Mouse (Mus musculus): ENCODE measurements around the gene Mroh9. TPM values are rescaled to one million over a fixed set of nuclear protein-coding genes. Genes with fewer than 3 reads are reported as not detected.

Gene Mroh9
- total RNA-seq (2021) = not detected
- long read RNA-seq, experiment 1 = 0 reads
- long read RNA-seq, experiment 2 = 0 reads

- DNase-seq (ENCODE audit: low spot score in 2 of 2) = no peak
These were observed at the start of gene Mroh9 for GRCm38 (mm10) chr1:163085570-163085969. TSS of gene Mroh9 (minus strand) at chr1:163085670.

DNA sequence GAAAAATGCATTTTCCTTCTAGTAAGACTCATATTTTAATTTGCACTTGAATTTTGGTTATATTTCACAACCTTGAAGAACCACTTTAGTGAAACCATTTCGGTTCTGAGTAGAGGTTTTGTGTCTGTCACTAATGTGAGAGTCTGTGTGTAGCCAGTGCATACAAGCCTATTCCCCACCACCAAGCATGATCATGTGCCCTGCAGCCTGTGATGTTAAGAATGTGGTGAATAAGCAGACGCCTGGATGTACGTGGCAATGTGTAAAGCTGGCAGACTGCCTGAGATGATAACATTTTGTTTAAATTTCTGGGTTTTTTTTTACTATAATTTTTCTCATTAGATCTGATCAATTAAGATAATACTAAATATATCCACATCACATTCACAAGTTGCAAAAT lies 44.5 kb upstream of the Mroh9 start:
- DNase-seq (ENCODE audit: low spot score in 2 of 2) = no peak

GRCm38 (mm10) chr1:163129129-163129900 lies 43.8 kb upstream of the Mroh9 start:
- DNase-seq (ENCODE audit: low spot score in 2 of 2) = no peak

GRCm38 (mm10) chr1:163126175-163126881 lies 40.9 kb upstream of the Mroh9 start:
- DNase-seq (ENCODE audit: low spot score in 2 of 2) = no peak

DNA sequence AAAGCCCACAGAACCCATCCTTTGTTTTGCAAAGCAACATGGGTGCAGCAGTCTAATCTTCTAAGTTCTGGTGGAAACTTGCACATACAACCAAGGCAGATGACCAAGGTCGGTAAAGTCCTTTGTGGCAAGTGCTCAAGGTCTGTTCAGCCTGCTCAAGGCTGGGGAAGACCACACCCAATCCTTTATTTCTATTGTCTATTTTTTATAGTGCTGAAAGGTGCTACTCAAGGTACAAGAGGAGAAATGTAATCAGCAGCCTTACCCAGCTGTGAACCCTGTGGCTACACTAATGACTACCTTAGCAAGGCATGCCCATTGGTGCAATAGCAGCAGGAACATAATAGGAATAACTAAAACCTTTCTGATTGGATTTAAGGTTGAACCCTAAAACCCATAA lies 36.9 kb upstream of the Mroh9 start:
- DNase-seq (ENCODE audit: low spot score in 2 of 2) = no peak

DNA sequence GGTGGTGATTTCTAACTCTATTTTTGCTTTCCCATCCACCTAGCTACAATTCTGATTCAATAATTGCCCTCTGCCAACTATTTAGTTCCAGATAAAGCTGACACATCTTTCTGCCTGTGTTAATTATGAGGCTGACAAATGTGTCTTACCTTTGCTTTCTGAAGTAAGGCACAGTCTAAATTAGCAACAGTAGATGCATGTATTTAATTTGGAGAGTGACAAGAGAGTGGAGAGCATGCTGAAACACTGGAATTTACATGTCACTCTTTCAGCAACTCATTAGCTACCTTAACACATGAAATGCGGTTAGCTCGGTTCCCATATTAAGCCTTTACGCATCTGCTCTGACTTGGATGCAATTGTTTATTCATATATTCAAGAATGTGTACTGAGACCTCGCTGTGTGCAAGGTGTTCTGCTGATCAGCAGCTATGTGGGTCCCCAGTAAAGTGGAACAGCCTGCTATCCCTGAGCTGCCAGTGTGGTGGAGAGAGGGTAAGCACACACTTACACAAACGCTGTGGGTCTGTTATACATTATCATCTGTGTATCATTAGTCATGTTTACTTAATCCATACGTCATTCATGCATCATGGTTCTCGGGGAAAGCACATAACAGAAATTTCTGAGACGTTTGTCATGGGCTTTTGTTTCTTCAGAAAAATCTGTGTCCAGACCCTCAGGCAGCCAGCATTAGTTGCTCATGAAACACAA lies 28.1 kb upstream of the Mroh9 start:
- no peak for DNase-seq (ENCODE audit: low spot score in 2 of 2)

GRCm38 (mm10) chr1:163112482-163113164 lies 27.2 kb upstream of the Mroh9 start:
- no peak for DNase-seq (ENCODE audit: low spot score in 2 of 2)

GRCm38 (mm10) chr1:163104960-163105359 lies 19.5 kb upstream of the Mroh9 start:
- DNase-seq (ENCODE audit: low spot score in 2 of 2) = no peak

GRCm38 (mm10) chr1:163091438-163092155 lies 6.1 kb upstream of the Mroh9 start:
- DNase-seq (ENCODE audit: low spot score in 2 of 2) = peak in 1 of 2 experiments; percentile 47

DNA sequence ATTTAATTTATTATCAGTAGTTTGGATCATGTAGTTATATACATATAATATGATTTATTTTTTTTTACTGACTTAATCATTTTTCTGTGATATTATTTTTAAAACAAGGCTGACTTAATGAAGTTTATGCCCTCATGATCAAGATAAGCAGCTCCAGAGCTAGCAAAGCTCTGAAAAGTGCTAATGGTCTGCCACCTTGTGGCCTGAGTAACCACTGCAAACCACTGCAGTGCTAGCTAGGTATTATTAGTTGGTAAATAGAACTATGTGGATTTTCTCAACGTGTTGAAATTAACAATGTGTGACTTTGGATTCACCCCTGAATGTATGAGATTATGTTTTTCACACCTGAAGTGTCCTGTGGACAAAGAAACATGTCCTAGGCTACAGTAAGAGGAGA lies 15.0 kb downstream of the Mroh9 start:
- peak in 1 of 2 experiments; percentile 54 for DNase-seq (ENCODE audit: low spot score in 2 of 2)

DNA sequence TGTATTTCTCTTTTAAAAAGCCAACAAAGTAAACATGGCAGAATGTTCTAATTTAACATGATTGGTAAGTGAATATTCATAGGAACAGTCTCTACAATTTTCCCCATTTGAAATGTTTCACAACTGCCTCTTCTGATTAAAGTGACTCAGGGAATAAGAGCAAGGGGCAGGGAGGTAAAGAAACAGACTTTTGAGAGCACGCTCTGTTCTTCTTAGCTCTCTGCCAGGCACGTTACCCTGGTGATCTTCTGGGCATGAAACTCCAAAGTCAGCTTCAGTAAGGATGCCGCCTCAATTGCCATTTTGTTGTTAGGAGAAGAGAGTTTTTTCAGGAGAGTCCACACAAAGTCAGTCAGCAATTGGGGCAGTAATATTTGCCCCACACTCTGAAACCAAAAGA lies 25.1 kb downstream of the Mroh9 start:
- no peak for DNase-seq (ENCODE audit: low spot score in 2 of 2)

- no peak for DNase-seq (ENCODE audit: low spot score in 2 of 2)
These were observed 28.1 kb downstream of the Mroh9 start for GRCm38 (mm10) chr1:163057363-163057762.

GRCm38 (mm10) chr1:163055629-163056028 lies 29.8 kb downstream of the Mroh9 start:
- no peak for DNase-seq (ENCODE audit: low spot score in 2 of 2)

DNA sequence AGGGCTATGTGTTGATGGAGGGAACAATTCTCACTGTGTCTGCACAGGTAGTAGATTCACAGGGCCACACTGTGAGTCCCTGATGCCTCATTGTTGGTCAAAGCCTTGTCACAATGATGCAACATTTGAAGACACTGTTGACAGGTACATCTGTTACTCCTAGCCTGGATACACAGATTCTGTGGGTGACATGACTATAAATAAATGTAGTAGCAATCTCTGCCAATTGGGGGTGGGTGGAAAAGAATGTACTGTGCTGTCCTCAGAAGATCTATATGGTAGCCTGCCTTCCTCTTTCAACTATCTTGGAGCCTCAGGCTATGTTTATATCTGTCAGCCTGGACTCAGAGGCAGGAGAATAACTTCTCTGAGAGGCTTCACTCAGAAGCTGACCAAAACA lies 62.4 kb downstream of the Mroh9 start:
- no peak for DNase-seq (ENCODE audit: low spot score in 2 of 2)

DNA sequence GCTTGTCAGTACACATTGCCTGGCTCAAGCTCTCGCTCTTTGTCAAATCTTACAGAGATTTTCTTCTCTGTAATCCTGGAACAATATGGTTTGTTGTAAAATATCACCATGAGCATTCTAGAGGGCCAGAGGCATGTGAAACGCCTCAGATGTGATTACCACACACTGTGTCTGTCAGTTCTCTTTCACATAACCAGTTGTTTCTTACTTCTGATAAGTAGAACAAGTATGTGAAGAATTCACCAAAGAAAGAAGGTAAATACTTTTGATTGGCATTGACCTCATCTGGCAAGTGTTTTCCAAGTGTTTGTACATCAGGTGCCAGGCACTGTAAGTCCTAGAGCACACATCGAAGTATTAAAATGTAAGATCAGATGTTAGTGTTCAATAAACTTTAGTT lies 76.2 kb downstream of the Mroh9 start:
- DNase-seq (ENCODE audit: low spot score in 2 of 2) = no peak

DNA sequence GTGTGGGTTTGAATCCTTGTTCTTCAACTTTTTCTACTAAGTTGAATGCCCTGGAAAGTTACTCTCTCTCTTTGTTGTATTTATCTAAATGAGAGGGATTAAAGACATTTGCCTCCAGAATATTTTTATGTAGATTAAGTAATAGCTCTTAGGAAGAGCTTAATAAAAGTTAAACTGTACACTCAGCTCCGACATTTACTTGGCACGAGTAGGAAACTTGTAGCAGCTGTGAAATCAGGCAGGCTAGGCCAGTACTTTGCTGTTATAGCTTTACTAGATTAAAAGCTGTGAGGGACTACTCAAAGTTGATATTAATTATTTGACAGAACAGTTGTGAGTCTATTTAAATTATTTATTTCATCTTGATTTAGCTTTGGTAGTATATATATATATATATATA lies 82.0 kb downstream of the Mroh9 start:
- DNase-seq (ENCODE audit: low spot score in 2 of 2) = no peak

DNA sequence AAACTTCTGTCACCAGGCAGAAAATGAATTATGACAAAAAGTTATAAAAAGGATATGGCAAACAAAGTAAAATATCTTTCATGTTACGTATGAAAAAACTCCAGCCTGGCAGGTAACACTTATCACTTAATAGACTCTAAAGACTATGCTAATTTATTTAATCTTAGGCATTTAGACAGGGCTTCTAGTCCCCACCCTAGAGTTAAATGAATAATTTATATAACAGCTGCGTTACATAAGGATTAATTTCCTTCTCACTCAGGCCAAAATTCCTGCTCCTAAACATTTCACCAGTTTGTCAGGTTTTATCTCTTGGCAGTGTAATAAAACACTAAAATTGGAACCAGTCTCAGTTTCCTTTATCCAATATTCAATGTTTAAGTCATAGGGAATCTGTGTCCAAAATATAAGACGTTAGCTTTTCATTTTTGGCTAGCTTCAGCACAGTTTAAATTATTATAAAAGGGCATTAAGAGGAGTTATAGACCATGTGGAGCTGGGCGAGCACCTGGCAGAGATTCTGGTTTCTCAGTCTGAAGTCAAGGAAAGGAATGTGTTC lies 84.1 kb downstream of the Mroh9 start:
- peak in 1 of 2 experiments; percentile 17 for DNase-seq (ENCODE audit: low spot score in 2 of 2)

DNA sequence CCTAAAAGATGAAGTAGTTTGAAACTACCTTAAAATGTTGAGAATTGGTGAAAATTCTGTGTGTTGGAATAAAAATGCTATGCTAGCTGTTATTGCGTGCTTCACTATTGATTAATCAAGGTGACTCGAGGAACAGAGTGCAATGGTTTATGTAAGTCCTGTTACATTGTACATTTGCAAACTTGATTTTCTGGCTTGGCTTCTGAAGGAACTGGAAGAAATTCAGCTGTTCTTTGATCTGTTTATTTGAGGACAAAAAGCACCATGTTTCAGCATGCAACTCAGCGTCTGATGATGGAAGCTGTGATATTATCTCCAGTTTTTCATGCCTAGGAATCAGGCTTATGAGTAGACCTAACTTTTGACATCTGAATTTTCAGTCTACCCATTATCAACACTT lies 97.9 kb downstream of the Mroh9 start:
- no peak for DNase-seq (ENCODE audit: low spot score in 2 of 2)

GRCm38 (mm10) chr1:162986777-162987176 lies 98.7 kb downstream of the Mroh9 start:
- DNase-seq (ENCODE audit: low spot score in 2 of 2) = no peak

- no peak for DNase-seq (ENCODE audit: low spot score in 2 of 2)
These were observed 99.2 kb downstream of the Mroh9 start for GRCm38 (mm10) chr1:162986121-162986748.

Data from gastrocnemius, postnatal 4 days (tissue).